Mouse (Mus musculus): Measurements from ENCODE around the gene Ucn2.

- TF ChIP-seq CTCF (IDR thresholded peaks at IDR 0.05; ENCODE audit: borderline replicate concordance, insufficient read depth, low read length), result no peak
- no peak for TF ChIP-seq POLR2A (IDR thresholded peaks at IDR 0.05; ENCODE audit: low read depth, low read length)
Measured at GRCm38 (mm10) chr9:108998287-108999166, 12.7 kb downstream of the Ucn2 start.

All from embryonic fibroblast, embryonic 13.5 days (primary cell).